Mouse (Mus musculus) adrenal gland, adult 18-20 months (tissue): ENCODE data around the gene Slitrk5. TPM values are rescaled to one million over a fixed set of nuclear protein-coding genes. Genes with fewer than 3 reads are reported as not detected.
A peak's percentile ranks its signal among the peaks of the same experiment; 100 is the strongest.
"Not testable (repeated sequence)": the region's sequence is repeated elsewhere in the genome, so short reads cannot be mapped to it uniquely, and the experiment has no call there.

Experiments
- DNase-seq, 2 experiments: peaks; one replicate each; pipeline ENCODE4 v3.0.0; 2021 to 2022; ENCODE audit warnings: low spot score in 2 of 2
- long read RNA-seq, 2 experiments: library from polyadenylated mRNA; stranded (forward); transcript quantifications; one replicate each; pipeline ENCODE4 v2.0.0; 2021
- total RNA-seq, 2 experiments: library from RNA; stranded (reverse); gene quantifications; 1 replicate in 1 of 2; 2 replicates in 1 of 2; pipeline ENCODE4 v1.2.3; 2021

The Slitrk5 gene
- total RNA-seq, result under 1 TPM; 0.32 to 0.36 TPM
- long read RNA-seq, experiment 1, result 0 reads
- long read RNA-seq, experiment 2, partial matches to known transcripts, result 0 of 1 reads
- long read RNA-seq, experiment 2, other reads (novel, unspliced or antisense), result 0 of 1 reads

GRCm38 (mm10) chr14:111674664-111675147 is at the start of gene Slitrk5:
Slitrk5 (plus strand) TSS chr14:111675097.
- DNase-seq, result peak; percentile 60 to 71

- no peak for DNase-seq
Measured at GRCm38 (mm10) chr14:111672942-111673341, 2.0 kb upstream of the Slitrk5 start.

GRCm38 (mm10) chr14:111675211-111676165 is 591 bp downstream of the Slitrk5 start:
- no peak for DNase-seq

- DNase-seq, result no peak
Measured at GRCm38 (mm10) chr14:111676166-111676581, 1.3 kb downstream of the Slitrk5 start.

- no peak for DNase-seq
Measured at GRCm38 (mm10) chr14:111676851-111677291, 2.0 kb downstream of the Slitrk5 start.

GRCm38 (mm10) chr14:111677361-111678070 is 2.6 kb downstream of the Slitrk5 start:
- no peak for DNase-seq

- DNase-seq, result no peak
Measured at GRCm38 (mm10) chr14:111680271-111680670, 5.4 kb downstream of the Slitrk5 start.

GRCm38 (mm10) chr14:111681092-111681708 is 6.3 kb downstream of the Slitrk5 start:
- no peak for DNase-seq

- DNase-seq, result no peak
Measured at GRCm38 (mm10) chr14:111681773-111682172, 6.9 kb downstream of the Slitrk5 start.

GRCm38 (mm10) chr14:111683543-111683942 is 8.6 kb downstream of the Slitrk5 start:
- DNase-seq, result no peak

GRCm38 (mm10) chr14:111690139-111690538 is 15.2 kb downstream of the Slitrk5 start:
- DNase-seq, result not testable (repeated sequence)

GRCm38 (mm10) chr14:111729833-111730232 is 54.9 kb downstream of the Slitrk5 start:
- DNase-seq, result no peak
